Mouse (Mus musculus) Muller cell, postnatal 12 days (primary cell): ENCODE data around the gene Slc19a2.

Experiments
- DNase-seq: peaks from one replicate; pipeline ENCODE4 v3.0.0-alpha.2; 2015; ENCODE audit errors: inconsistent ontology term

Gene Slc19a2

DNA sequence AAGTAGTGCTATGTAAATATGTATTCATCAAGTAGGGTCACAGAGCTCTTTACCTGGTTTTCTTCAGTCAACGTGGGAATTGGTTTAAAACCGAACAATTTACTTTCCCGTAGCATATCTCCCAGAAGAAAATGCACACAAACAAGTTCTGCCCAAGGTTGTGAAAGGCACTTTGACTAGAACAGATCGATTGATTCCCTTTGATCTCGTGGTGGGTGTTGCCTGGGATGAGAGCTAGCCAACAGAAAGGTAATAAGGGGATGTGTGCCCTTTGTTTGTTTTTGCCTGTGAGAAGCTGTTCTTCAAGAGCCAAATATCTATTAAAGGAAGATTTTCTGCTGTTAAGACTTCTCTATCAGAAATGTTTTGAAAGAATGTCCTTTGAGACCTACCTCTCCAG, 3.7 kb downstream of the Slc19a2 start:
- DNase-seq: no peak

DNA sequence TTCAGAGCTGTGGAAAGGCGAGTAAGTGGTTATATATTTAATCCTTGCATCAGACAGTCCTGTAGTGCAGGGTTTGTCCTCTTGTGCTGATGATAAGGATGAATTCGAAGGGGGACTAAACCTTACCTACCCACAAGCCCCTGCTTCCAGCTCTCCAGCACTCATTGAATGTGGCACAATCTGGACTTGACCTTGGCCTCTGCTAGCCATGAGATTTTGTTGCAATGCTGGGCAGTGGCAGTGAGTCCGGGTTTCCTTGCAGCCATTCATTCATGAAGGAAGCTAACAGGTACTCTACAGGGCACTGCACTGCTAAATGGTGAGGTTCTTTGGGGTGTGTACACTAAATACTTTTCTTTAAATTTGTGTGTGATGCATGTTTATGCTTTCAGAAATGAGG, 6.0 kb downstream of the Slc19a2 start:
- no peak for DNase-seq

- DNase-seq: no peak
Observed at GRCm38 (mm10) chr1:164260171-164261028, 11.6 kb downstream of the Slc19a2 start.

DNA sequence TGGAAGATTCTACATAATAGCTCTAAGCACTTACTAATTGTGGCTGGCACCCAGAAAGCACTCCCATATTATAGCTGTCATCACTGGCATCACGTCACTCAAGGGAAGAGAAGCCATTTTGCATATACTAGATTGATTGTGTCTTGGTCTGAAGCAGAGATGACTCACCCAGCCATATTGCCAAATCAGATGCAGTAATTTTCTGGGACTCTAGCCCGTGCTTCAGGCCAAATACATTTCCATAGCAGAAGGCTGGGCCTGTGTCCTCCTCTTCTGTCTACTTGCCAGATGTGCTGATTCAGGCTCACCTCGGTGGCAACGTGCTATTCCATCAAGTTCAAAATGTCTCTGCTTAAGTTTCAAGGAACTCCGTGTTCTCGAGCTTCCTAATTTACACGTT, 12.7 kb downstream of the Slc19a2 start:
- DNase-seq: peak; percentile 85

GRCm38 (mm10) chr1:164270941-164271340, 22.1 kb downstream of the Slc19a2 start:
- DNase-seq: no peak

- no peak for DNase-seq
Observed at GRCm38 (mm10) chr1:164273659-164274058, 24.8 kb downstream of the Slc19a2 start.

DNA sequence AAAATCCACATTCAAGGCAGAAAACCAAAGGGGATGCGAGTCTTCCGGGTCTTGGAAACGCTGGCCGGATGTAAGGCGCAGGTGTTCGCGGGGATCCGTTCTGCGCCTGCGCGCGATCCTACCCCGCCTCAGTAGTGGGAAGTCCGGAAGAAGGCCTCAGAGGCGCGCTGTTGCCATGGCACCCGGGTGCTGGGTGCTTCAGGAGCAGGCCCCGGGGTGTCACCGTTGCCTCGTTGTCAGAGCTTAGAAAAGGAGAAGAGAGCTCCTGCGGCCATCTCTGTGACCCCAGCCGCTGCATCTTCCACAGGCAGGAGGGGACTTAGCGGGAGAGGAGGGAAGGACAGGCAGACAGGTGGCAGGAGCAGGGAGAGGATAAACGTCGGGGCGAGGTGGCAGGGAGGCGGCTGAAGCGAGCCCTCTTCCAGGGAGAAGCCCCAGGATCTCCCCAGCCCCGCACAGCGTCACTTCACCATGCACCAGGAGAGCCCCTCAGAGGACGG, 26.7 kb downstream of the Slc19a2 start, which contains the start of gene Ccdc181:
TSS of gene Ccdc181 (plus strand) at position 131 of the 500 bp plus-strand sequence.
- DNase-seq: peak; percentile 95

- DNase-seq: no peak
Observed at GRCm38 (mm10) chr1:164276552-164276951, 27.7 kb downstream of the Slc19a2 start.

DNA sequence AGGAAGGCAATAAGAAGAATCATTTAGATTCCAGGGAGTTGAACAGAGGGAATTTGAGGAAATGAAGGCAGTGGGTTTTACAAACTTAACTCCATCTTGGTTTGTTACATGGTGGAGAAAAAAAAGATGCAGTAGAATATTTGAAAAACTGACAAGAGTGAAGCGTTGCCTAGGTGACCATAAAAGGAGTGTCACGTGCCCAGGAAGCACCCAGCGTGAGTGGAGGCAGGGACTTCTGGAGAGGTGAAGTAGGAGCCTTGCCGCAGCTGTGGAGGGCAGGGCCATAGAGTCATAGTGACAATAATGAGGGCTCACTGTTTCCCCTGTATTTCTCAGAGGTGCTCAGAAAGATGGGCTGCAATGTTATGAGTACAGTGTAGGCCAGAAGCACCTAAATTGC, 30.5 kb downstream of the Slc19a2 start:
- no peak for DNase-seq

DNA sequence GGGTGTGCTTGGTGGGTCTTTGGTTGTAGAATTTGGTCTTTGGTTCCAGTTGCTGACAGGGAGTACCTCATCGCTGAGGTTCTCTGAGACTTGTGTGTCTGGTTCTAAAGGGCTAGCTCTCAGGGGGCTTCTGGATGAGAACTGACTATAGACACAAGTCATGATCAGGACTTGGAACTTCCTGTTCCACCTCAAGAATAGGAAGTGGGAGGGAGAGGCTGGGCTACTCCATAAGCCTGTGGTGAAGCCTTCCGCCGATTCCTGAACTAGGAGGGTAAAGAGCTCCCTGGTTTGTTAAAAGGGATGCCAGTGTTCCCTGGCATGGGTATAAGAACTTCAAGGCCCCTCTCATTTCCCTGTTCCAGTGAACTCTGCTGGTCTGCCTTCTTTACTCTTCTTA, 35.2 kb downstream of the Slc19a2 start:
- DNase-seq: no peak

DNA sequence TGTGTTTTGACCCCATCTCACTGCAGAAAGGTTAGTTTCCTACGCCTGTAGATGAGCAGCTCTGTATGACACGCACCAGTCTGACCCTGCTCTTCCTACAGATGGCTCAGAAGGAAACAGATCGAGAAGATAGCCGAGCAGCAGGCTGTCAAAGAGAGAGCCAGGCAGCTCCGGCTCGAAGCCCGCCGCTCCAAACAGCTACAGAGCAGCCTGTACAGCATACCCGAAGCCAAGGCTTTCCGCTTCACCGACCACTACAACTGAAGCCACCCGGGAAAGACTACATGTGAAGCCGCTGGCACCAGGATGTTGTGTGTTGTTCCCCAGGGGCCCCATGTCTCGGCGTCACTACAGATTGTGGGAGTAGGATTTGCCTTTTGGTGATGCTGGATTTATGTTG, 38.6 kb downstream of the Slc19a2 start:
- no peak for DNase-seq

DNA sequence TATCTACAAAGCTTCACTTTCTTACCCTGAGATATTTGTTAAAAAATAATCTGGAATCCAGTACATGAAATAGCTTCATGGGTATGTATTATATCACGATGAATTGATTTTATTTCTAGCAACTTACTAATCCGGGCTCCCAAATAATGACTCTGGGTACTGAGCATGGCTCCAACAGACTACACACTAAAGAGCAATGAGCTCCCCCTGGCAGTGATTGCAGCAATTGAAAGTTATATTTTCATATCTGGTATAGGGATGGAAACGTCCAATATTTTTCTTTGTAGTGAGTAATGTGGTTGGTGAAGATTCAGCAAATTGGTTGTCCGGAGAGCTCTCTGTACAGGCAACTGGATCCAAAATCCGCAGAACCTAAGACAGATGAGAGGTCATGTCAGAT, 43.2 kb downstream of the Slc19a2 start:
- no peak for DNase-seq

- no peak for DNase-seq
Observed at GRCm38 (mm10) chr1:164294071-164294470, 45.2 kb downstream of the Slc19a2 start.

DNA sequence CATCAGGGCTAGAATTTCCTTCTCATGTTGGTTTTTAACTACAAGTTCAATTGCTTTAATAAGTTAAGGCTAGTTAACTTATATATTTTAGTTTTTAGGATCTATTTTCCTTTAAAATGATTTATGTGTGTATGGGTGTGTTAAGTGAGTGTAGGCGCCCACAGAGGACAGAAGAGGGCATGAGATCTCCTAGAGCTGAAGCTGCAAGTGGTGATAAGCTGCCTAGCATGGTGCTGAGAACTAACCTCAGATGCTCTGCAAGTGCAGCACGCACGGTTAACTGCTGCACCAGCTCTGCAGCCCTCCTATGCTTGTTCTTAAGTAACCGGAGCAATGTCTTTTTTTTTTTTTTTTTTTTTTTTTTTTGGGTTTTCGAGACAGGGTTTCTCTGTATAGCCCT, 47.6 kb downstream of the Slc19a2 start:
- DNase-seq: no peak

DNA sequence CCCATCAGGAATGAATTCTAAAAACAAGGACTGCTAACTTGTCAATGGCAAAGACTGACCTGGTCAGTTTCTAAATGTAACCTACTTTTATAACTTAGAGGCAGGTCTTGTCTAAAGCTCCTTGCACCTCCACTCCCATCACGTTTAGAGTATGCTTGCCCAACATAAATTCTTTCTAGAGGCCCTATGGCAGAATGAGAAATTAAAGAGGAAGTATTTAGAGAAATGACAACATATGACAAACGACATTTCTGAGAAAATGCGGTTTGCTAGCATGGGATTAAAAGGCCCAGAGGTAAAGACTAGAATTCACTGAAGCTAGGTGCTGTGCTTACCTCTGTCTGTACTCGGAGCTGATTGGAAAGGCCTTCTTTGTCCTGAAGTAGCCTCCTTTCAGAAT, 53.1 kb downstream of the Slc19a2 start:
- no peak for DNase-seq

DNA sequence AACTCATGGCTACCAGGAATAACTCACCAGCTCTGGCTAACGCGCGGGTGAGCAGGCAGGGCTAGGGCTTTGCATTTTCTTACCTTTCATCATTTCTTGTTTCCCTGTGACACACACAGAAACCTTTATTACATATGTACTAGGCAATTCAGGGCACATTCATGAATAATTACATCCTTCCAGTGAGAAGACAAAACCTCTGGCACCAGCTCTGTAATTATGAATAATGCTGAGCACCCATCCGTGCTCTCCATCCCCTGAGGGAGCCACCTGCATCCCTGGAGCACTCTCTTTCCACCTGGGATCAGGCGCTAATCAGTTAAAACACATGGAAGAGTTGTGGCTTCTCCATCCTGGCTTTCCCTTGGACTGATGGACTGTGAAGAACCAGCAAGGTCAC, 55.0 kb downstream of the Slc19a2 start, which contains the start of gene Nme7:
TSS of gene Nme7 (plus strand) at position 301 of the 400 bp plus-strand sequence.
- DNase-seq: no peak

DNA sequence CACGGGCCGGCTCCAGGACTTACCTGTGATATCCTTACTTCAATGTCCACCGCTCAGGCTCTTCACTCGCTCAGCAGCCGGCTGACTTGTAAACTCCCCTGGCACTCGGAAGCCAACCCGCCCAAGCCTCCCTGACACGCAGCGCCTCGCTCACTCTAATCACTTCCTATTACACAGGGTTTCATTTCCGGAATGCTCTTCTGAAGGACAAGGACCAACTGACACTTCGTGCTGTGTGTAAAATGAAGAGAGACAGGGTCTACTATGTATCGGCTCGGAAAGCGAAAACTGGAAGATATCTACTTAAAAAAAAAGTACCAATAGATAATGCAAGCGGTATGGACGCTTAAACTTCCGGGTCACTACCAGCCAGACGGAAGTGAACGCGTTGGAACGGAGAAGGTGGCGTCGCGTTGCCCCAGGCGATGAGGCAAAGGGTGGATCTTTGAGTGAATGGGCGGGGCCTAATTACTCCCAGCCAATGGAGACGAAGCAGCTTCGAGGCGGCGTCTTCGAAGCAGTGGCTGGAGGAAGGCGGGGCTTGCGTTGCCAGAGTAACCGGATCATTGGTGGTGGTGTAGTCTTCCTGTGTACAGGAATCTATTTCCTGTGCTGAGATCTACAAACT, 58.4 kb downstream of the Slc19a2 start, which contains the start of gene Blzf1:
TSS of gene Blzf1 (minus strand) at position 366 of the 628 bp plus-strand sequence.
- DNase-seq: peak; percentile 95

DNA sequence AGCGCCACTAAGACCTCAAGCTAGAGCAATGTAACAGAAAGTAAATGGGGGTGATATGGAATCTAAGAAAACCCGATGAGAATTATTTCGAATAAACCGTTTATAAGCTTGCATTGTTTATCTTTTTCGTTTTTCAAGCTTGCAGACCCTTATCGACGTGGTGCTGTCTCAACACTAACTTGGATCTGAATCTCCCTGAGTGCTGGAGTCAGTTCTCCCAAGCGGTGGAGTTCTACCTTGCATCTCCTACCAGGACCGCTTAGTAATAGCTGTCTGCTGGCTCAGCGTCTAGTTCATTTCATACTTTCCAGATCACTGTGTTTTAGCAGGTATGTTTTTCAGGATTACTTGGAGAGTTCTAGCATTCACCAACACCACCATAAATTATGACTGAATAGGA, 59.1 kb downstream of the Slc19a2 start:
- no peak for DNase-seq

- no peak for DNase-seq
Observed at GRCm38 (mm10) chr1:164314085-164314484, 65.2 kb downstream of the Slc19a2 start.
